Mouse (Mus musculus) bone marrow macrophage, adult 2 months (primary cell): ENCODE data around the gene Rrn3.

ENCODE experiments used
- CTCF ChIP-seq: IDR thresholded peaks from 2 replicates; pipeline ENCODE4 v1.5.1; 2012; ENCODE audit warnings: low read depth, mild to moderate bottlenecking, low read length, moderate library complexity
- POLR2A ChIP-seq: IDR thresholded peaks from 2 replicates; pipeline ENCODE4 v1.6.1; 2012; ENCODE audit warnings: mild to moderate bottlenecking, low read depth, low read length, borderline replicate concordance

- TF ChIP-seq CTCF = no peak
- TF ChIP-seq POLR2A = no peak
Measured at GRCm38 (mm10) chr16:13818560-13819393, 38.3 kb downstream of the Rrn3 start, which contains the start of gene Ntan1.
